Mouse (Mus musculus) spleen, postnatal 10 days (tissue): ENCODE data around the gene Acsl5.

Source experiments
- DNase-seq, 2 experiments: peaks; one replicate each; pipeline ENCODE4 v3.0.0; 2021 to 2022; ENCODE audit warnings: low spot score in 2 of 2

Gene Acsl5

DNA sequence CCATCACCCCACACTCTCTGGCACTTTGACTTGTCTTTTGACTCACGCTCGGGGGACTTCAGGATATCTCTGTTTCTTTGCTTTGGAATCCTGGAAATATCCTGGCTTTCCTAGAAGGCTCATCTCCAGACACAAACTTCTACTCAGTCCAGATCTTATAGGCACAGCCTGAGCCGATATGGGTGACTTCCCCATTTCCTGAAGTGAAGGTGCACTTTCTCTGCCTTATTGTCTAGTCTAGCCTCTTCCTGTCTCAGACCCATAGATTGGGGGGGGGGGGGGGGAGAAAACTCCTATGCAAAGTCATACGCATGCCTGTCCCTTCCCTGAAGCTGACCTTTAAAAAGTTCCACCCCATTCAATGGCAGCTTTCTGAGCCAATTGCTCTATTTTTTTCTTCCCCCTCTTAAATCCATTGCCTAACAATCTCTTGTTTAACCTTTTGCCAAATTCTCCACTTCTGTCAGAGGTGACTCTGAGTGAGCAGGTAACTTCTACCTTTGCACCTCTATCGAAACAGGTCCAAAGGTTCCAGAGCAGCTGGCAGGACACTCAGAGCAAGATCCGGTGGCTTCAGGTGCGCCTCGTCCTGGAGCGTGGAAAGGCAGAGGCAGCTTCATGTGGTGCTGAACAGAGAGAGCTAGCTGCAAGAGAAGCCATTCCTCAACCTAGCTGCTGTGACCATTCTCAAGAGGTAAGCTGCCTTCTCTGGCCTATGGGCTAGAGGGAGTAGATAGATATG, at the start of gene Acsl5:
Acsl5 (plus strand) TSS at position 556 of the 742 bp plus-strand sequence.
- no peak for DNase-seq

- peak in 1 of 2 experiments; percentile 57 for DNase-seq
These were observed 45.1 kb upstream of the Acsl5 start for GRCm38 (mm10) chr19:55206482-55207138.

GRCm38 (mm10) chr19:55207205-55207604, 44.5 kb upstream of the Acsl5 start:
- DNase-seq, result peak in 1 of 2 experiments; percentile 28

- no peak for DNase-seq
These were observed 43.8 kb upstream of the Acsl5 start for GRCm38 (mm10) chr19:55207746-55208538.

- DNase-seq, result no peak
These were observed 43.1 kb upstream of the Acsl5 start for GRCm38 (mm10) chr19:55208654-55209053.

DNA sequence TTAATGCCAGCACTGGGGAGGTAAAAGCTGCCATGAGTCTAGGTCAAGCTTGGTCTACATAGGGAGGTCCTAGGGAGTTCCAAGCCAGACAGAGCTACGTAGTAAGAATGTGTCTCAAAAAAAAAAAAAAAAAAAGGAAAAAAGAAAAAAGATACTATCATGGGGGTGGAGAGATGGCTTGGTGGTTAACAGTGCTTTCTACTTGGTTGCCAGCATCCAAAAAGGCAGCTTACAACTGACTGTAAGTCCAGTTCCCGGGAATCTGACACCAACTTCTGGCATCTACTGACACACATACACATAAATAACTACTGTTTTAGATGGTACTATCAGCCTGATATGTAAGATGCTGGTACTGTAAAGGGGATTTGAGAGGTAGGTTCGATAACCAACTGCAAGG, 42.7 kb upstream of the Acsl5 start:
- DNase-seq, result no peak

DNA sequence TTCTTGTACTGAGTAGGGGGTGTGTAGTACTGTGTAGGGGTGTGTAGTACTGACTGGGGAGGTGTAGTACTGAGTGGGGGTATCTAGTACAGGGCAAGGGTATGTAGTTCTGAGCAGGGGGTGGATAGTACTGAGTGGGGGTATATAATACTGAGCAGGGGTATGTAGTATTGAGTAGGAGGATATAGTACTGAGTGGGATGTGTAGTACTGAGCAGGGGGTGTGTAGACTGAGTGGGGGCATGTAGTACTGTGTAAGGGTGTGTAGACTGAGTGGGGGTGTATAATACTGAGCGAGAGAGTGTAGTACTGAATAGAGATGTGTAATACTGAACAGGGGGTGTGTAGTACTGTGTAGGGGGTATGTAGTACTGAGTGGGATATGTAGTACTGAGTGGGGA, 40.0 kb upstream of the Acsl5 start:
- no peak for DNase-seq

DNA sequence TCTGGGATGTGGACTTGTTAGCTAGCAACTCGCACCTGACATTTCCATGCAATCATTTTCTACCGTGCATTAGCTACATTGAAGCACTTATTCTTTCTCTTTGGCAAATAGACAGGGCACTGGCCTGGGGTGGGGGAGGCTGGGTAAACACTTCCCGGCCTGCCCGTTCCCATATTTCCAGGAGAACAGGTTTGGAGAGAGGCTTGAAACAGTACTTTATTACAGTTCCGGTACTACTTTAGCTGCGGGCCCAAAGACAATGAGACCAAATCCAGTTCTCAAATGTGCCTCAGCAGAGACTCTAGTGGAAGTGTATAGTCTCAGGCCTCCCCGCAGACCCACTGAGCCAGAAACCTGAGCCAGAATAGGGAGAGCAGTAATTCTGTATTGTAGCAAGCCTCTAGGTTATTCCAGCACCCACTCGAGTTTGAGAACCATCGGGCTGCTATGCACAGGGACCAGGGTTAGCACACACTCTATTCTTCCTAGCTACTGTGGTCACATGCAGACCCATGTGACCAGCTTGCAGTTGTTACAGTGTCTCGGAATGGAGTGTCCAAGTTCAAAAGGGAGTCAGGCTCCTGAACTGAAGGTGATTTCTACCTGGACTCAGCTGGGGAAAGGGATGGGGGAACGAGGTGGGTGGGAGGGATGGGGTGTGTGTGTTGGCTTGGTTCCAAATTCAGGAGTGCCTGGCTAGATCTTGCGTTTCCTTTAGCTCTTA, 38.0 kb upstream of the Acsl5 start:
- DNase-seq, result no peak

DNA sequence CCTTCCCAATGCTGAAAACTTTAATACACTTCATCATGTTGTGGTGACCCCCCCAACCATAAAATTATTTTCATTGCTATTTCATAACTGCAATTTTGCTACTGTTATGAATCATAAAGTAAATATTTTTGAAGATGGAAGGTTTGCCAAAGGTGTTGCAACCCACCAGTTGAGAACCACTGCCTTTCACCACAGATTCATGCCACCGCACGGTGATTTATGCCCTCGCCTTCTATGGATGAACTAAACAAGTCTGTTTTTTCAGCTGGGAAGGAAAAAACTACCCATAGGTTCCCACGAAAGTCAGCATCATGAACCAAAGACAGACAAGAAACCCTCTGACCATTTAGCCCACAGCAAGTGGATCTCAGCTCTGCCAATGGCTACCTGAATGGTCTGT, 34.9 kb upstream of the Acsl5 start:
- no peak for DNase-seq

DNA sequence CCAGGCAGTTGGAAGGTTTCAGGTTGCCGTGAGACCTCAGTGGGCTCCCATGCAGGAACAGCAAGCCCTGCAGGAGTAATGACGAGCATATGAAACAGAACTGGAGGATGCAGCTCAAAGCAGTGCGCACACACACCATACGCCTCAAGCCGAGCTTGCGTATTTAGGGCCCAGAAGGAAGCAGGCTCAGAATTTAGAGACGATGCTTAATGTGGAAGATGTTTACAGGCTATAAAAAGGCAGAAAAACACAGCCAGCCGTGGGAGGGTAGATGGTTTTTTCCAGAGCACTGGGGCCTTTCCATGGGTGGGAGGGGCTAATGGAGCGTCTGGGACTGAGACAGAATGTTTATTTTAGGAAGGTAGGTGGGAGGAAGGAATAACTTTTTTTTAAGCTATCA, 34.4 kb upstream of the Acsl5 start:
- DNase-seq, result no peak

- DNase-seq, result peak; percentile 92 to 93
These were observed 33.5 kb upstream of the Acsl5 start for GRCm38 (mm10) chr19:55218192-55218739.

DNA sequence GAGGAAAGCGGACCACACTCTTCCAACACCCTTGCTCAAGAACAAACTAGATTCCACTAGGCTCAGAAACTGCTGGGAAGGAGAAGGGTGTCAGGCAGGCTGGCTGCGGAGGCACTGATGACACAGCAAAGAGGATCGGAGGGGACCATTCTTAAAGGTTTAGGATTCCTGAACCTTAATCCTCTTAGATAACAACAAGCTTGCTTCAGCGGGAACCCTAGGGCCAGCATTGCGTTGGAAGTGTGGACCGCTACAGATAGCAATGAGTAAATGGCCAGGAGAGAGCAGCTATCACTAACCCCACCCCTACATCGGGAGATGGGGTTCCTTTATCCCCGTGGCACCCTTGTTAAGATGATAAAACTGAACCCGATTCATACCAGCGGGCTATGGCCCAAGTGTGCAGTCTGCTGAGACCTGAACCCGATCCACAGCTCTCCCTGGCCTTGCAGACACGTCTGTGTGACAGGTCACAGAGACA, 33.0 kb upstream of the Acsl5 start:
- DNase-seq, result peak; percentile 58 to 68

DNA sequence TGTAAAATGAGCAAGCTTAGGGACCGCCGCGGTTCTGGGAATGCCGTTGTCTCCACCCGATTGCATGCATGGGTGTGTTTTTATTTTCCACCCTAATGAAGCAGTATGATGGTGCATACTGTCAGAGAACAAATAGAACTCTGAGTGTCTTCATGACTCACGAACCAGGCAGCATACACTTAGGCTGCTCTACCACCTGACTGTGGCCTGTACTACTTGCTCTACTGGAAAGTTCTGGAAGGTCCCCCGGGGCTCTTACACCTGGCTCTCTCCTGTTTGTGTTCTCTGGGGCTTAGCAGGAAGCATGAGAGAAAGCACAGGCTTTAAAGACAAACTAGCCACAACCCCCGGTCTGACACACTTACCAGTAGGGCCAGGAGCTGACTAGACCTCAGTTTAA, 32.4 kb upstream of the Acsl5 start:
- DNase-seq, result no peak

- DNase-seq, result no peak
These were observed 30.5 kb upstream of the Acsl5 start for GRCm38 (mm10) chr19:55221208-55221607.

DNA sequence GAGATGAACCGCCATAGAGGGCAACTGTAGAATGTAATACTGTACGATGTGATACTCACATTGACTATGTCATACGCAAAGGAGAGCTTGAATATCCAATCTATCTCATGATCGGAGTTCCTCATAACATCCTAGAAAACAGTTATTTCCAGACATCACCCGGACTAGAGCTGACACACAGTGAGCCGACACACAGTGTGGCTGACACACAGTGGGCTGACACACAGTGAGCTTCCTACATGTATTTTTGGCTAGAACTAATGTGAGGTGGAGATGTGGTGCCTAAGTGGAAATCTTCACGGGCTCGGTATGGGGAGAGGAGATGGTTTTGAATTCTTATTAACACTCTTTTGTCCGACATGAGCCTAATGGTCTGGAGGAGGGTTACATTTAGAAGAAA, 29.5 kb upstream of the Acsl5 start:
- DNase-seq, result no peak

DNA sequence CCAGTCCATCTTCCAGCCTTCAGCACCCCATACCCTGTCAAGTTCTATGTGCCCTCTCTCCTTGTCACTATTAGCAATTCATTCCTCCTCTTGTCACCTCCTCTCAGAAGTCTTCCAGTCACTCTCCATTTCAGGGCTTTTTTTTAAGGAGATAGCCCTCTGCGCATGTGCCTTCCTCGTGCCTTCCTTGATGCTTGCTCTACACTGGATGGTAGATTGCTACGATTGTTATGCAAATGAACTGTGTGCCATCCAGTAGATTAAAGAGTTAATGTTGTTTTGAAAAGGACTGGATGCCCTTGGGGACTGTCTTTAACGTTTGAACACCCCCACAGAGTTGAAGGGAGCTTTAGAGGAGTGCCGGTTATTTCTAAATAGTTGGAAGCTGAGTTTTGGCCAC, 25.1 kb upstream of the Acsl5 start:
- DNase-seq, result no peak

- DNase-seq, result no peak
These were observed 24.6 kb upstream of the Acsl5 start for GRCm38 (mm10) chr19:55227135-55227534.

- DNase-seq, result no peak
These were observed 20.7 kb upstream of the Acsl5 start for GRCm38 (mm10) chr19:55231081-55231480.

GRCm38 (mm10) chr19:55232136-55232535, 19.6 kb upstream of the Acsl5 start:
- DNase-seq, result no peak

GRCm38 (mm10) chr19:55236026-55236425, 15.7 kb upstream of the Acsl5 start:
- DNase-seq, result no peak

DNA sequence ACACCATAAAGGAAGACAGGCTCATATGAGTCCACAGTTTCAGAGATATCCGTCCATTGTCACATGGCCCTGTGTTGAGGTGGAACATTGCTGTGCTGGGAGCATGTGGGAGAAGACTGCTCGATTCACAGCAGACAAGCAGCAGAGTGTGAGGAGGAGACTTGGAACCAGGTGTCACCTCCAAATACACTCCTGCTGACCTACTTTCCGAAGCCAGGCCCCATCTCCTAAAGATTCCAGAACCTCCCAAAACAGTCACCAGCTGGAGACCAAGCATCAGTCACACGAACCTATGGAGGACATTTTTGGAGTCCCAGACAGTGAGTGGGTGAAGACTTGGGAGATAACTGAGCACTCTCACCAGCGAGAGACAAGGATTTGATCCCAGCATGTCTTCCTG, 15.2 kb upstream of the Acsl5 start:
- DNase-seq, result no peak
